Mouse (Mus musculus): ENCODE results near the gene Dpf2.

DNA sequence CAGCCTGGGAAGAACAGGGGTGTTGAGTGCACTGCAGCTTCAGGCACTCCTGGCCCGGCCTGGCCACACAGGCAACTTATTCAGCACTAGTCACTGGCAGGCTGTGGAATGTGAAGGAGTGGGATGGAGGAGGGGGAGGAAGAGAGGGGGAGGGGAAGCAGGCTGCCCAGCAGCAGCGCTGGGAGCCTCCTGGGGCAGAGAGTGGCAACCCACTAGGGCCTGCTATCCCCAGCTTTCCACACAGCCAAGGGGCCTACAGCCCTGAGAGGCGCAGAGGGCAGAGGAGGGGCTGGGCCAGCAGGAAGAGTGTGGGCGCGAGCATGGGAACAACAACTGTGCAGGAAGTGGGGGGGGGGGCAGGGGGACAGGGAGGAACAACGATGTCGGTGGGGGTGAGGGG, 41.5 kb downstream of the Dpf2 start:
- TF ChIP-seq CTCF (IDR thresholded peaks at IDR 0.05) (no peak), EP300 (IDR thresholded peaks at IDR 0.05) (no peak)

Data from lung, postnatal 0 days (tissue).